Mouse (Mus musculus) adrenal gland, adult 18-20 months (tissue): Measurements from ENCODE around the gene Olfr1362. TPM values are rescaled to one million over a fixed set of nuclear protein-coding genes. Genes with fewer than 3 reads are reported as not detected.

Experiments
- DNase-seq, 2 experiments: peaks; one replicate each; pipeline ENCODE4 v3.0.0; 2021 to 2022; ENCODE audit warnings: low spot score in 2 of 2
- long read RNA-seq, 2 experiments: library from polyadenylated mRNA; stranded (forward); transcript quantifications; one replicate each; pipeline ENCODE4 v2.0.0; 2021
- total RNA-seq, 2 experiments: library from RNA; stranded (reverse); gene quantifications; 1 replicate in 1 of 2; 2 replicates in 1 of 2; pipeline ENCODE4 v1.2.3; 2021

Olfr1362 gene
- total RNA-seq: not detected
- long read RNA-seq, experiment 1: 0 reads
- long read RNA-seq, experiment 2: 0 reads

- no peak for DNase-seq
Measured at GRCm38 (mm10) chr13:21613922-21614321, at the start of gene Olfr1362. TSS of gene Olfr1362 (minus strand) at chr13:21614022.

- DNase-seq: no peak
Measured at GRCm38 (mm10) chr13:21663286-21663685, 49.5 kb upstream of the Olfr1362 start, which contains the start of gene Olfr1361. TSS of gene Olfr1361 (minus strand) at chr13:21663386.

- DNase-seq: no peak
Measured at GRCm38 (mm10) chr13:21642418-21642817, 28.6 kb upstream of the Olfr1362 start, which contains the start of gene Olfr11. TSS of gene Olfr11 (minus strand) at chr13:21642518.

GRCm38 (mm10) chr13:21591618-21592017, 22.2 kb downstream of the Olfr1362 start:
- DNase-seq: no peak

- no peak for DNase-seq
Measured at GRCm38 (mm10) chr13:21581659-21582058, 32.2 kb downstream of the Olfr1362 start, which contains the start of gene Olfr1364. TSS of gene Olfr1364 (minus strand) at chr13:21581759.

Other genes starting within 250 kb of the Olfr1362 start
- 10 to 100 TPM; 61.1 to 72.4 TPM for gene Zkscan3, start 211.3 kb downstream of the Olfr1362 start, total RNA-seq
- under 1 TPM; 0.36 to 0.45 TPM for gene Pgbd1, start 173.0 kb downstream of the Olfr1362 start, total RNA-seq
- gene Zscan26, start 160.3 kb downstream of the Olfr1362 start, total RNA-seq: 10 to 100 TPM; 36.3 to 41.8 TPM
- 1 to 10 TPM in 1 of 2 experiments, under 1 TPM in 1; 0.76 to 1.5 TPM for gene Nkapl, start 145.5 kb downstream of the Olfr1362 start, total RNA-seq
- 1 to 10 TPM; 2.2 to 2.6 TPM for gene Zkscan4, start 135.1 kb downstream of the Olfr1362 start, total RNA-seq
- not detected for gene Gm10065, start 134.6 kb downstream of the Olfr1362 start, total RNA-seq
- gene AK157302, start 118.8 kb downstream of the Olfr1362 start, total RNA-seq: 10 to 100 TPM; 13.8 to 16.2 TPM
- 100 to 1,000 TPM in 1 of 2 experiments, 10 to 100 TPM in 1; 87.5 to 171 TPM for gene Gm11273, start 112.6 kb downstream of the Olfr1362 start, total RNA-seq
- gene Zkscan8, start 82.9 kb downstream of the Olfr1362 start, total RNA-seq: 10 to 100 TPM; 13.5 to 15.6 TPM
- gene Olfr1366, start 71.2 kb downstream of the Olfr1362 start, total RNA-seq: not detected
- not detected for gene Olfr1535, start 54.1 kb downstream of the Olfr1362 start, total RNA-seq
- gene Olfr1364, start 32.3 kb downstream of the Olfr1362 start, total RNA-seq: not detected
- gene Olfr11, start 28.5 kb upstream of the Olfr1362 start, total RNA-seq: not detected
- not detected for gene Olfr1361, start 49.4 kb upstream of the Olfr1362 start, total RNA-seq
- gene Olfr1360, start 63.4 kb upstream of the Olfr1362 start, total RNA-seq: not detected
- not detected for gene Olfr1359, start 84.1 kb upstream of the Olfr1362 start, total RNA-seq
- gene Hist1h2bl, start 102.1 kb upstream of the Olfr1362 start, total RNA-seq: 10 to 100 TPM; 21.3 to 23.3 TPM
- gene Hist1h2ai, start 102.4 kb upstream of the Olfr1362 start, total RNA-seq: 10 to 100 TPM; 21.4 to 30.6 TPM
- gene Hist1h3h, start 103.6 kb upstream of the Olfr1362 start, total RNA-seq: 10 to 100 TPM; 25.1 to 28.5 TPM
- 1 to 10 TPM; 5.2 to 5.8 TPM for gene Hist1h2bm, start 108.0 kb upstream of the Olfr1362 start, total RNA-seq
- gene Hist1h4j, start 121.0 kb upstream of the Olfr1362 start, total RNA-seq: 1 to 10 TPM; 5.4 TPM
- 10 to 100 TPM; 76.7 to 88.9 TPM for gene Hist1h4k, start 136.5 kb upstream of the Olfr1362 start, total RNA-seq
- gene Hist1h2ak, start 139.8 kb upstream of the Olfr1362 start, total RNA-seq: 1 to 10 TPM; 7.9 to 8.1 TPM
- 10 to 100 TPM; 11.4 to 15.3 TPM for gene Hist1h2bn, start 140.1 kb upstream of the Olfr1362 start, total RNA-seq
- gene Hist1h1b, start 166.6 kb upstream of the Olfr1362 start, total RNA-seq: 10 to 100 TPM in 1 of 2 experiments, 1 to 10 TPM in 1; 8.8 to 12.2 TPM
- gene Hist1h3i, start 169.3 kb upstream of the Olfr1362 start, total RNA-seq: 10 to 100 TPM; 21.8 to 29.9 TPM
- 1 to 10 TPM; 2.5 to 4.4 TPM for gene Hist1h2an, start 173.2 kb upstream of the Olfr1362 start, total RNA-seq
- 1 to 10 TPM; 5.8 to 8.9 TPM for gene Hist1h2bp, start 173.4 kb upstream of the Olfr1362 start, total RNA-seq
- 10 to 100 TPM; 45.1 to 68.5 TPM for gene Hist1h2bq, start 196.2 kb upstream of the Olfr1362 start, total RNA-seq
- 10 to 100 TPM in 1 of 2 experiments, 1 to 10 TPM in 1; 3.6 to 44.2 TPM for gene Hist1h2ao, start 196.4 kb upstream of the Olfr1362 start, total RNA-seq
- 100 to 1,000 TPM; 185 to 195 TPM for gene Hist1h4m, start 197.7 kb upstream of the Olfr1362 start, total RNA-seq
- 10 to 100 TPM; 33.0 to 84.6 TPM for gene Hist1h4n, start 218.2 kb upstream of the Olfr1362 start, total RNA-seq
- 10 to 100 TPM in 1 of 2 experiments, 1 to 10 TPM in 1; 8.6 to 29.1 TPM for gene Hist1h2ap, start 219.5 kb upstream of the Olfr1362 start, total RNA-seq
- 10 to 100 TPM; 43.9 to 68.8 TPM for gene Hist1h2br, start 219.7 kb upstream of the Olfr1362 start, total RNA-seq